Mouse (Mus musculus) kidney, adult 8-10 months (tissue): ENCODE measurements at regions not wholly inside any gene's neighbourhood (a gene's known extent, or its start where the extent isn't known, plus 50 kb on each side); places are given as distances from the start of the nearest gene placed in this dataset.
"Not testable (repeated sequence)": the region's sequence is repeated elsewhere in the genome, so short reads cannot be mapped to it uniquely, and the experiment has no call there.

Source experiments
- DNase-seq, 2 experiments: peaks; one replicate each; pipeline ENCODE4 v3.0.0; 2022

DNA sequence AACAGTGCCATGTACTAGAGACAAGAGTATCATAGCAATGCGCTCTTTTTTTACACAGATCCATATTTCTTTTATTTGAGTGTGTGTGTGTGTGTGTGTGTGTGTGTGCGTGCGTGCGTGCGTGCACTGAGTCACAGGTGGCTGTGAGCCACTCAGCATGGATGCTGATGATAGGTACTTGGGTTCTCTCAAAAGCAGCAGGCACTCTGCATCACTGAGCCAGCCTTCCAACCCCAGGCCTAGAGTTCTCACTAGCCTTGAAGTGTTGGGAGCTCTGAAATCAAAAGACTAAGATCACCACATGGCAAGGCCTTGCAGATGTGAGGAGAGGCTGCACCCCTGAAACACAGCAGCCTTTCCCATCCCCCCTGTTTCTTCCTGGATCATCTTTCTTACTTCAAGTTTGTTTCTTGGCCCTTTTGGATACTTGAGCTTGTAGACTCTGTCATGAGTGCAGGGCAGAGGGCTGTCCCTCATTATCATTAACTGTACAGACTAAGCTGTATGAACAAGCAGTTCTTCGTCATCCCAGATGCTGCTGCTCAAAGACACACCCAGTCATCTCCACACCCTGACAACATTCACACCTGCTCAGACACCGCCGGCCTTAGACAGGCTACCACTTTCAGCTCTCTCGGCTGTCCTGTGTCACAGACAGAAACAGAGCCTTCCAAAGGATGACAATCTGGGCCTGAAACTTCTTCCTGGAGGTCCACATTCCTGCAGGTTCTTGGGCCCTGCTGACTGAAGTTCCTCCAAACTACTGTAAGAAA lies 405.5 kb upstream of the Ercc4 start:
- DNase-seq: no peak

GRCm38 (mm10) chr16:12706907-12707306 lies 402.6 kb upstream of the Ercc4 start:
- DNase-seq: no peak

GRCm38 (mm10) chr16:12721368-12721767 lies 388.1 kb upstream of the Ercc4 start:
- DNase-seq: not testable (repeated sequence)

- DNase-seq: no peak
These were observed 383.4 kb upstream of the Ercc4 start for GRCm38 (mm10) chr16:12726043-12726442.

- not testable (repeated sequence) for DNase-seq
These were observed 379.2 kb upstream of the Ercc4 start for GRCm38 (mm10) chr16:12730167-12730730.

DNA sequence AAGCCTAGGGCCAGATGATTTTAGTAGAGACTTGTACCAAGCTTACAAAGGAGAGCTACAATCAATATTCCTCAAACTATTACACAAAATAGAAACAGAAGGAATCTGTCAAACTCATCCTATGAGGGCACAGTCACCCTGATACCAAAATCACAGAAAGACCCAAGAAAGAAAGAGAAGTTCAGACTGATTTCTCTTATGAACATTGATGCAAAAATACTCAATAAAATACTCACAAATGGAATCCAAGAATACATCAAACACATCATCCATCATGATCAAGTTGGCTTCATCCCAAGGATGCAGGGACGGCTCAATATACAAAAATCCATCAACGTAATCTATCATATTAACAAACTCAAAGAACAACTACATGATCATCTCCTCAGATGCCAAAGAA lies 377.9 kb upstream of the Ercc4 start:
- DNase-seq: no peak

- DNase-seq: no peak
These were observed 367.0 kb upstream of the Ercc4 start for GRCm38 (mm10) chr16:12742472-12742871.

DNA sequence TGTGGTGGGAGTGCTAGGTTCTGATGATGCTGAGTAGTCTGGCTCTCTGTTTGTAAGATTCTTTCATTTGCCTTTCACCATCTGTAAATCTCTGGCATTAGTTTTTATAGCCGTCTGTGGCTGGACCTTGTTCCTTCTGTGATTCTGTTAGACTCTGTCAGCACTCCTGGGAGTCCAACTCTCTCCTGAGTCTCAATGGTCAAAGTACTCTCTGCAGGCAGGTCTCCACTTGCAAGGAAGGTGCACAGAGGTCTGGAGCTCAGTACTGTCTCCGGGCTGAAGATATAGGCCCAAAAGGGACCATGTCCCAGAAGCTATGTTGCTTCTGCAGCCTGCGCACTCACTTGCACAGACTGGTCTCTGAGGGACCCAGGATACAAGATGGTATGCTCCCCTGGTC lies 356.3 kb upstream of the Ercc4 start:
- DNase-seq: peak; percentile 46 to 51

GRCm38 (mm10) chr16:12754361-12754760 lies 355.1 kb upstream of the Ercc4 start:
- DNase-seq: no peak

DNA sequence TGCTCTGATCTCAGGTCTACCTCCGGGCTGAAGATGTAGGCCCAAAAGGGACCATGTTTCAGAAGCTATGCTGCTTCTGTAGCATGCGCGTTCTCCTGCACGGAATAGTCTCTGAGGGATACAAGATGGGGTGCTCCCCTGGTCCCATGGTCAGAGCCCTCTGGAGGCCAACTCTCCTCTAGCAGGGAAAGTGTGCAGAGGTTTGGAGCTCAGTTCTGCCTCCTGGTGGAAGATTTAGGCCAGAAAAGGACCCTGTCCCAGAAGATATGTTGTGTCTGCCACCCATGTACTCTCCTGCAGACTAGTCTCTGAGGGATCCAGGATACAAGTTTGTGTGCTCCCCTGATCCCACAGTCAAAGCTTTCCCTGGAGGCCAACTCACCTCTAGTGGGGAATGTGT lies 350.9 kb upstream of the Ercc4 start:
- no peak for DNase-seq

- no peak for DNase-seq
These were observed 345.3 kb upstream of the Ercc4 start for GRCm38 (mm10) chr16:12764166-12764565.

DNA sequence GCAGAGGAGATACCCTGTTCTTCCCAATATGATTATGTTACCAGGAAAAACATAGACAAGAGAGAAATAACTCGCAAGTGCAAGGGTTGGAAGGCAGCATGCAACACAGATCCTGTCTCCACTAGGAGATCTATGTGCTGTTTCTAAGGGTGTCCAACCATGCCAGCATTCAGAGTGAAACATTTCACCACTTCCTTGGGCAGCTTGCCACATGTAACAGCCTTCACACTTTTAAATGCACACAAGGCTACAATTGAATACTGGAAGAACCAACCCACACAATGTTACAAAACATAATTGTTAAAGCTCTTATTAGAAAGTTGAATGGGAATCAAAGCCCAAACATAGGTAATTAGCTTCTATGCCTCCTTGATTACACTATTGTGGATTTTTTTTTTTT lies 344.9 kb upstream of the Ercc4 start:
- no peak for DNase-seq

GRCm38 (mm10) chr16:12766846-12767245 lies 342.6 kb upstream of the Ercc4 start:
- no peak for DNase-seq

DNA sequence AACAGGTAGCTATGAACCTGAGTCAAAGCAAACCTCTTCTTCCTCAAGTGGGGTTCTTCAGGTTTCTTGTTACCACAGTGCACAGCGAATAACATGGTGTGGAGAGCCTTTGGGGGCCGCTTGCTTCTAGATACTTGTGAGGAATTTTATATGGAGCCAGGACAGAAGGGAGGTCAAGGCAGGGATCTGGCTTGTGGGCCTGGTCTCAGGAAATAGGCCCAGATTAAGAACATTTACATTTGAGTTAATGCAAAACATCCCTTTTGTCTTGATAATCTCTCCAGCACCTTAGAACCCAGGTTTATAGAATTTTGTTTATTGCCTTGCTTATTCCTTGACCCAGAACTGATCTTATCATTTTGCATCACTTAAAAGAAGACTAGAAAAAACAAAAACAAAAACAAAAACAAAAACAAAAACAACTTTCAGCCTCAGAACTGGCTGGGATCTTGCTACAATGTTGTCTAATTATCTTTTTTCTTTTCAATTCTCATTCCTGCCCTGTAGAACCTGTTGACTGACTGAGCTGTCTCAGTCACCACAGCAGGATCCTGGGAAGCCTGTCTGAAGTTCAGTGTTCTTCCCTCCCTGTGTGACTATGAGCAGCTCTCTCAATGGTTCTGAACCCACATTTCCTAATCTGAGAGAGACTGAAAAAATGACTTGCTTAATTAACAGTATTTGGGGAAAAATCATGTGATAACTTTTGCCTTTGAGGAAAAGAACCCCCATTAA lies 341.2 kb upstream of the Ercc4 start:
- DNase-seq: no peak

DNA sequence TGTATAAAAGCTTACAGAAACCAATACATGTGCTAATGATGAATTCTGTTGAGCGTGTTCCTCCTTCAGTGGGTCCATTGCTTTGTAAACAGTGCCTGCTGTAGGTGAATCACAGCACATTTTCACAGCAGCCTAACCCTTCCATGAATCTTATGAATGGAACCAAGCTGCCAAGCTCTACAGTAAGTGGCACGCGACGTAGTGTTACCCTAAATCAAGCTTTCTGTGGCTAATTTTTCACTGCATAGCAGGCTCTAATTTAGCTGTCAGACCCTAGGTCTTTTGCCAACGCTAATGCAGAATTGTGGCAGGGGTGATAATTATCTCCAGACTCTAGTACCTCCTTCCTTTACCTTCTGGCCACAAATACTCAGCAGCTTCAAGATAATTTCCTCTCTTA lies 339.0 kb upstream of the Ercc4 start:
- no peak for DNase-seq

DNA sequence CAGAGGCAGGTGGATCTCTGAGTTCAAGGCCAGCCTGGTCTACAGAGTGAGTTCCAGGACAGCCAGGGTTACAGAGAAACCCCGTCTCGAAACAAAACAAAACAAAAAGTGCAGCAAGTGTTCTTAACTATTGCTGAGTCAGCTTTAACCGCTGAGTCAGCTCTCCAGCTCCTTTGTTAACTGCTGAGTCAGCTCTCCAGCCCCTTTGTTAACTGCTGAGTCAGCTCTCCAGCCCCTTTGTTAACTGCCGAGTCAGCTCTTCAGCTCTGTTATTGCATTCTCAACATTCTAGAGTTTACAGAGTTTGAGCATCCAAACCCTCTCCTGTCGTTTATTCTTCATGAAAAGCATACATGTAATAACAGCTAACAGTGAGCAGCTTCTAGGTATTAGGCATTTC lies 336.9 kb upstream of the Ercc4 start:
- no peak for DNase-seq

GRCm38 (mm10) chr16:12775876-12776275 lies 333.6 kb upstream of the Ercc4 start:
- no peak for DNase-seq

GRCm38 (mm10) chr16:12779079-12779478 lies 330.4 kb upstream of the Ercc4 start:
- no peak for DNase-seq

GRCm38 (mm10) chr16:12780635-12781034 lies 328.8 kb upstream of the Ercc4 start:
- no peak for DNase-seq

GRCm38 (mm10) chr16:12785828-12786227 lies 323.7 kb upstream of the Ercc4 start:
- DNase-seq: no peak

GRCm38 (mm10) chr16:12798523-12798922 lies 311.0 kb upstream of the Ercc4 start:
- DNase-seq: no peak

DNA sequence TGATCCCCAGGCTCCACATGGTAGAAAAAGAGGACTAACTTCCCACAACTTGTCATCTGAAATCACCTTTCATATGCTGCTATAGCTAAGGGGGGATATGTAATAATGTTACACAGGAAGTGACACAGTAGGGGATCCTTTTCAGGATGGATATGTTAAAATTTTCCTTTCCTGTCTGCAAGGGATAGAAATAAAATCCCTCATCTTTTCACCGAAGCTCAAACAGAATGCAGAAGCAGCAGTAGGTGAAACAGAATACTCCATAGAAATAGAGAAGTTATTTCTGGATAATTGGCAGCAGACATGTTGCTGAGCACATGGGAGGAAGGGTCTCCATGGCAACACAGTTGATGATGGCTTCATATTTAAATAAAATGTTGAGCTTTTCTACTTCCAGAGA lies 309.3 kb upstream of the Ercc4 start:
- DNase-seq: no peak

GRCm38 (mm10) chr16:12802651-12803050 lies 306.8 kb upstream of the Ercc4 start:
- DNase-seq: no peak

DNA sequence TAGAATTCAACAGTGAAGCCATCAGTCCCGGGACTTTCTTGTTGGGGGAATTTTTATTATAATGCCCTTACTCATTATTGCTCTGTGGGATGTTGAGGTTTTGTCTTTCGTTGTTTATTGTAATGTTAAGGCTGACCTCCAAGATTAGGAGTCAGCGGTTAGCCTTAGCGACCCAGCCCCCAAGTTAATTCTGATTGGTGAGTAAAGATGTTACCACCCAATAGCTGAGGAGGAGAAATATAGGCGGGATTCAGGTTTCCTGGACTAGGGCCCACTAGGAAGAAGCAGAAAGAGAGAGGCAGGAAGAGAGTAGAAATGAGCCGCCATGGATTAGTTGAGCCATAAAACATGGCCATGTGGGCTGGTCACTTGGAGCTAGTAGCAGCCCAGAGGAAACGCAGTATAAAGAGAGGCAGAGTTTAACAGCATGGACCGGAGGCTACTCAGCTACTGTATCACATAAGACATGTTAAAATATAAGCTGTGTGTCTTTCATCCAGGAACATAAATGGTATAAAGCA lies 302.1 kb upstream of the Ercc4 start:
- no peak for DNase-seq
